Mouse (Mus musculus) embryonic stem cell, embryonic (primary cell): ENCODE data around the gene Cd37.

ENCODE experiments used
- CTCF ChIA-PET, 4 experiments: fragments of 300-600 bp in 2 of 4; fragments of 350-600 bp in 2 of 4; sonication (Branson Sonifier 250); formaldehyde crosslinking; loops; one replicate each; lab custom pipeline; 2022; ENCODE audit warnings: inconsistent platforms in 2 of 4; lab: Charles Lee
- POLR2A ChIA-PET, 4 experiments: fragments of 300-600 bp in 2 of 4; fragments of 350-600 bp in 2 of 4; sonication (Branson Sonifier 250); formaldehyde crosslinking; loops; one replicate each; lab custom pipeline; 2022; ENCODE audit warnings: antibody characterized with exemption in 4 of 4, inconsistent platforms in 1 of 4; lab: Charles Lee

The Cd37 gene

GRCm38 (mm10) chr7:45198435-45198834 is 40.5 kb downstream of the Cd37 start:
- POLR2A ChIA-PET: interaction anchor here (0.6 to 2.4 kb wide), 26 partner anchors 9 to 193 kb away, joined by 3 to 13 read pairs (median 4); partner anchors contain the start of genes Aldh16a1 (in 2 of the 4), Pih1d1 (in 2 of the 4), Cd37 (in 1 of the 4) and Rcn3 (in 1 of the 4)

GRCm38 (mm10) chr7:45196994-45197393 is 41.9 kb downstream of the Cd37 start:
- ChIA-PET CTCF (interaction anchor here in 3 of 4 experiments (0.6 to 3.2 kb wide), 9 partner anchors 15 to 238 kb away, joined by 3 to 37 read pairs (median 6); partner anchors contain the start of genes Slc17a7 (in 2 of the 3) and Gys1 (in 1 of the 3)), POLR2A (interaction anchor here in 1 of 4 experiments (0.7 to 1.8 kb wide), 5 partner anchors 12 to 381 kb away, joined by 3 to 4 read pairs (median 3); partner anchors contain the start of genes Il4i1, Nup62 and Slc6a16)

More at GRCm38 (mm10) chr7:45198435-45198834, 40.5 kb downstream of the Cd37 start:
- CTCF ChIA-PET: interaction anchor here (0.5 to 3.2 kb wide), 42 partner anchors 8 to 236 kb away, joined by 3 to 37 read pairs (median 4); partner anchors contain the start of genes Flt3l (in 1 of the 4), Gm45713 (in 1 of the 4), Gys1 (in 1 of the 4) and Rras (in 1 of the 4)

GRCm38 (mm10) chr7:45196176-45196535 is 42.8 kb downstream of the Cd37 start:
- CTCF ChIA-PET: no interaction called here
- POLR2A ChIA-PET: interaction anchor here in 3 of 4 experiments (0.5 to 1.4 kb wide), 5 partner anchors 8 to 45 kb away, joined by 3 to 6 read pairs (median 4); partner anchors contain the start of genes Ccdc155 (in 1 of the 3) and Slc6a16 (in 1 of the 3)

- CTCF ChIA-PET: interaction anchor here in 1 of 4 experiments (0.7 to 1.8 kb wide), 2 partner anchors 21 to 33 kb away, joined by 3 to 5 read pairs; no protein-coding TSS in a partner anchor
- POLR2A ChIA-PET: interaction anchor here in 3 of 4 experiments (0.5 to 1.7 kb wide), 9 partner anchors 8 to 106 kb away, joined by 3 to 7 read pairs (median 4); partner anchors contain the start of gene Ccdc155 (in 1 of the 3)
These were observed 43.4 kb downstream of the Cd37 start for GRCm38 (mm10) chr7:45195341-45196175.

- ChIA-PET POLR2A (interaction anchor here in 3 of 4 experiments (0.6 to 1.7 kb wide), 15 partner anchors 8 to 175 kb away, joined by 3 to 13 read pairs (median 3); partner anchors contain the start of genes Ccdc155 (in 2 of the 3), Rps11 (in 1 of the 3) and Tead2 (in 1 of the 3)), CTCF (interaction anchor here in 3 of 4 experiments (0.6 to 3.5 kb wide), 13 partner anchors 10 to 115 kb away, joined by 3 to 15 read pairs (median 4); partner anchors contain the start of genes Ccdc155 (in 1 of the 3), Flt3l (in 1 of the 3) and Gm45713 (in 1 of the 3))
These were observed 44.8 kb downstream of the Cd37 start for GRCm38 (mm10) chr7:45193871-45194785.

- CTCF ChIA-PET: interaction anchor here in 3 of 4 experiments (0.6 to 3.5 kb wide), 12 partner anchors 11 to 107 kb away, joined by 3 to 15 read pairs (median 4); partner anchors contain the start of genes Ccdc155 (in 1 of the 3), Flt3l (in 1 of the 3) and Gm45713 (in 1 of the 3)
These were observed 45.5 kb downstream of the Cd37 start for GRCm38 (mm10) chr7:45193406-45193805.

GRCm38 (mm10) chr7:45192585-45193310 is 46.2 kb downstream of the Cd37 start:
- CTCF ChIA-PET: interaction anchor here (0.6 to 3.5 kb wide), 11 partner anchors 10 to 95 kb away, joined by 3 to 15 read pairs (median 4); partner anchors contain the start of genes Flt3l (in 1 of the 4) and Gm45713 (in 1 of the 4)
- POLR2A ChIA-PET: interaction anchor here in 3 of 4 experiments (1.0 to 2.4 kb wide), 11 partner anchors 10 to 124 kb away, joined by 3 to 12 read pairs (median 4); partner anchors contain the start of genes Ccdc155 (in 2 of the 3), Slc17a7 (in 1 of the 3) and Slc6a21 (in 1 of the 3)

More at GRCm38 (mm10) chr7:45193406-45193805, 45.5 kb downstream of the Cd37 start:
- POLR2A ChIA-PET: interaction anchor here in 3 of 4 experiments (0.7 to 2.4 kb wide), 12 partner anchors 8 to 147 kb away, joined by 3 to 12 read pairs (median 4); partner anchors contain the start of genes Ccdc155 (in 2 of the 3) and Rps11 (in 1 of the 3)

GRCm38 (mm10) chr7:45191803-45192363 is 47.0 kb downstream of the Cd37 start:
- CTCF ChIA-PET: interaction anchor here in 3 of 4 experiments (0.6 to 3.5 kb wide), 6 partner anchors 10 to 55 kb away, joined by 3 to 15 read pairs (median 9); no protein-coding TSS in a partner anchor

GRCm38 (mm10) chr7:45191161-45191560 is 47.8 kb downstream of the Cd37 start:
- ChIA-PET CTCF (interaction anchor here in 2 of 4 experiments (1.8 to 3.5 kb wide), 3 partner anchors 9 to 29 kb away, joined by 8 to 14 read pairs (median 10); no protein-coding TSS in a partner anchor), POLR2A (interaction anchor here in 2 of 4 experiments (0.5 to 2.4 kb wide), 8 partner anchors 9 to 227 kb away, joined by 3 to 12 read pairs (median 3); partner anchors contain the start of genes Prmt1 (in 1 of the 2) and Tead2 (in 1 of the 2))

More at GRCm38 (mm10) chr7:45191803-45192363, 47.0 kb downstream of the Cd37 start:
- POLR2A ChIA-PET: interaction anchor here in 3 of 4 experiments (0.5 to 2.4 kb wide), 12 partner anchors 9 to 226 kb away, joined by 3 to 12 read pairs (median 4); partner anchors contain the start of genes Ccdc155 (in 1 of the 3), Prmt1 (in 1 of the 3), Slc17a7 (in 1 of the 3) and Tead2 (in 1 of the 3)

GRCm38 (mm10) chr7:45190186-45190585 is 48.7 kb downstream of the Cd37 start:
- ChIA-PET CTCF (interaction anchor here in 2 of 4 experiments (0.8 to 3.3 kb wide), 3 partner anchors 8 to 28 kb away, joined by 3 to 10 read pairs (median 6); no protein-coding TSS in a partner anchor), POLR2A (interaction anchor here (0.5 to 2.8 kb wide), 13 partner anchors 9 to 174 kb away, joined by 3 to 10 read pairs (median 3); partner anchors contain the start of genes Aldh16a1 (in 1 of the 4), Ccdc155 (in 1 of the 4) and Scaf1 (in 1 of the 4))

GRCm38 (mm10) chr7:45189600-45189999 is 49.3 kb downstream of the Cd37 start:
- ChIA-PET CTCF (interaction anchor here in 2 of 4 experiments (0.8 to 3.3 kb wide), 4 partner anchors 9 to 27 kb away, joined by 3 to 10 read pairs (median 6); no protein-coding TSS in a partner anchor), POLR2A (interaction anchor here in 3 of 4 experiments (0.5 to 2.8 kb wide), 12 partner anchors 10 to 277 kb away, joined by 3 to 10 read pairs (median 3); partner anchors contain the start of genes Aldh16a1 (in 1 of the 3), Ccdc155 (in 1 of the 3) and Scaf1 (in 1 of the 3))

- ChIA-PET POLR2A (interaction anchor here in 3 of 4 experiments (1.1 to 2.4 kb wide), 6 partner anchors 8 to 22 kb away, joined by 3 to 10 read pairs (median 4); partner anchors contain the start of gene Ccdc155 (in 1 of the 3)), CTCF (interaction anchor here in 3 of 4 experiments (0.9 to 1.9 kb wide), 5 partner anchors 13 to 15 kb away, joined by 3 to 6 read pairs (median 4); no protein-coding TSS in a partner anchor)
These were observed 53.0 kb downstream of the Cd37 start for GRCm38 (mm10) chr7:45185921-45186320.

GRCm38 (mm10) chr7:45183672-45184071 is 55.2 kb downstream of the Cd37 start:
- CTCF ChIA-PET: interaction anchor here in 3 of 4 experiments (0.6 to 1.1 kb wide), 5 partner anchors 15 to 251 kb away, joined by 3 read pairs; partner anchors contain the start of gene Gys1 (in 1 of the 3)
- POLR2A ChIA-PET: interaction anchor here in 2 of 4 experiments (0.9 to 2.7 kb wide), 5 partner anchors 8 to 53 kb away, joined by 3 to 7 read pairs (median 4); no protein-coding TSS in a partner anchor
